Mouse (Mus musculus) heart, embryonic 15.5 days (tissue): ENCODE results near the gene Ndufaf3. TPM values are rescaled to one million over a fixed set of nuclear protein-coding genes. Genes with fewer than 3 reads are reported as not detected.

Experiments used
- microRNA counts: library from miRNA; unstranded; fragments of <30 nt; microRNA quantifications from one replicate; lab custom pipeline; 2016
- microRNA-seq: library from miRNA; unstranded; fragments of <30 nt; microRNA quantifications from one replicate; pipeline ENCODE4, GENCODE M21; 2016
- polyA plus RNA-seq: library from polyadenylated mRNA; unstranded; fragments of >200 nt; fragmentation: Nextera tagmentation; extraction: Ambion mirVana; gene quantifications from 2 replicates; pipeline ENCODE4 v1.2.1, GENCODE M21; 2015

Ndufaf3 gene
- polyA plus RNA-seq, 1 experiment from 2014 or later: 55.4 TPM

MicroRNAs encoded within 50 kb of the gene (microRNA counts, 519-probe panel; counts per million panel counts)
- microRNA mmu-miR-191 (lab: Ali Mortazavi, UCI) (2,762 counts per million, percentile 66 among the panel's probes with 10 or more counts), microRNA mmu-miR-425 (lab: Ali Mortazavi, UCI) (2,714 counts per million, percentile 64 among the panel's probes with 10 or more counts)

Small RNA genes lying within 50 kb of the gene (microRNA-seq; reads per million reads assigned to microRNA genes)
- gene Gm24083 (not detected), gene Mir191 (not detected), gene Mir425 (1,736 reads per million, percentile 82 among the genes with 10 or more reads in this experiment)

Other genes starting within 250 kb of the Ndufaf3 start
- 746 and 792 TPM in 2 replicates for gene Gpx1, start 228.5 kb downstream of the Ndufaf3 start, polyA plus RNA-seq
- 68.3 and 88.0 TPM in 2 replicates for gene Usp4, start 219.6 kb downstream of the Ndufaf3 start, polyA plus RNA-seq
- gene 1700102P08Rik, start 174.6 kb downstream of the Ndufaf3 start, polyA plus RNA-seq: 0.38 and 0.53 TPM in 2 replicates
- gene Ccdc36, start 138.9 kb downstream of the Ndufaf3 start, polyA plus RNA-seq: 0.84 and 1.1 TPM in 2 replicates
- not detected in 2 replicates for gene BC048562, start 131.0 kb downstream of the Ndufaf3 start, polyA plus RNA-seq
- 32.2 and 42.1 TPM in 2 replicates for gene Ccdc71, start 106.9 kb downstream of the Ndufaf3 start, polyA plus RNA-seq
- gene Klhdc8b, start 105.9 kb downstream of the Ndufaf3 start, polyA plus RNA-seq: 95.7 and 103 TPM in 2 replicates
- gene Lamb2, start 87.7 kb downstream of the Ndufaf3 start, polyA plus RNA-seq: 55.5 and 64.2 TPM in 2 replicates
- gene Usp19, start 76.8 kb downstream of the Ndufaf3 start, polyA plus RNA-seq: 51.5 and 68.5 TPM in 2 replicates
- 49.4 and 67.5 TPM in 2 replicates for gene Qars, start 59.7 kb downstream of the Ndufaf3 start, polyA plus RNA-seq
- 75.1 and 84.6 TPM in 2 replicates for gene Qrich1, start 50.6 kb downstream of the Ndufaf3 start, polyA plus RNA-seq
- 81.6 and 97.3 TPM in 2 replicates for gene Impdh2, start 7.1 kb downstream of the Ndufaf3 start, polyA plus RNA-seq
- gene Dalrd3, start 2.5 kb upstream of the Ndufaf3 start, polyA plus RNA-seq: 66.8 and 103 TPM in 2 replicates
- gene Wdr6, start 11.3 kb upstream of the Ndufaf3 start, polyA plus RNA-seq: 42.5 and 68.5 TPM in 2 replicates
- 18.6 and 20.9 TPM in 2 replicates for gene P4htm, start 30.2 kb upstream of the Ndufaf3 start, polyA plus RNA-seq
- gene Arih2, start 82.0 kb upstream of the Ndufaf3 start, polyA plus RNA-seq: 38.3 and 47.1 TPM in 2 replicates
- 73.4 and 74.6 TPM in 2 replicates for gene Slc25a20, start 94.7 kb upstream of the Ndufaf3 start, polyA plus RNA-seq
- gene Prkar2a, start 121.9 kb upstream of the Ndufaf3 start, polyA plus RNA-seq: 25.7 and 26.8 TPM in 2 replicates
- 28.8 and 36.3 TPM in 2 replicates for gene Ip6k2, start 216.4 kb upstream of the Ndufaf3 start, polyA plus RNA-seq
- 9.7 and 14.5 TPM in 2 replicates for gene Nckipsd, start 240.9 kb upstream of the Ndufaf3 start, polyA plus RNA-seq